Mouse (Mus musculus) urinary bladder, postnatal 0 days (tissue): ENCODE results near the gene Olfr1414. TPM values are rescaled to one million over a fixed set of nuclear protein-coding genes. Genes with fewer than 3 reads are reported as not detected.

Experiments used
- microRNA-seq: library from miRNA; unstranded; fragments of <30 nt; microRNA quantifications from one replicate; pipeline ENCODE4, GENCODE M21; 2016
- polyA plus RNA-seq: library from polyadenylated mRNA; unstranded; fragments of >200 nt; fragmentation: Nextera tagmentation; extraction: Ambion mirVana; gene quantifications from 2 replicates; pipeline ENCODE4 v1.2.1, GENCODE M21; 2015

The Olfr1414 gene
- not detected in 2 replicates for polyA plus RNA-seq

DNA sequence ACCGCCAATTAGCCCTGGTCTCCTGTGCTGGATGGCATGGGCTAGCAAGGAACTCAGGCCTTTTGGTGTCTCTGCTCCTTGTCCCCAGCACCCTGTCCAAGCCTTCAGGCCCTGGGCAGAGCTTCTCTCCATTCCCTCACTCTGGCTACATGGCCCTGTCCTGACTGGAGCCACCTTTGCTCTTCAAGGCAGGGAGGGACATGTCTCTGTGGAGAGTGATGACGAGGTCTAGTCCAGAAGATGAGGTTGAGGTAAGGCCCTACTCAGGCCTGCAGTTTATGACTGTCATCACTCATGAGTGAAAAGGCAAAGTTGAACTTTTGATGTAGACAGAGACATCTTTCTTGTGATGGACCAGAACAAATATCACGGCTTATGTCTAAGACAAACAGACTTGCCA, at the start of gene Olfr1414:
Gene Olfr1414, minus strand, starts transcription at position 101 of the 400 bp plus-strand sequence.

DNA sequence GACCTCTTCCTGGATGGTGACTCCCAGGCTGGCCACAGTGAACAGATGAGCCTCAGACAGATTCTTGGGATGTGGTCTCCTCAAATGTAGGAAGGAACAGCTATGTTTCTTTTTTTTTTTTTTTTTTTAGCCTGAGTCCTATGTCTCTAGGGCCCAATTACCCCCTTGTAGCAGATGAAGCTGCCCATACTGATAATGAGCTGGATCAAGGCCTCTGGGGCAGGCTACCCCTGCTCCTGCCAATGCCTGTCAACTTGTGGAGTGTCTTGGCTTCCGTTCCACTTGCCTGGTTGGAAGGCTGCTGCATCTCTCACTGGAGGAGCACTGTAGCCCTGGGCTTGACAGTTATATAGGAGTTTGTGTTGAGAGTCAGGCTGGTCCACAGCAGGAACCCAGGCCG, 22.5 kb downstream of the Olfr1414 start, which contains the start of gene Olfr1415:
Gene Olfr1415, minus strand, starts transcription at position 101 of the 400 bp plus-strand sequence.

DNA sequence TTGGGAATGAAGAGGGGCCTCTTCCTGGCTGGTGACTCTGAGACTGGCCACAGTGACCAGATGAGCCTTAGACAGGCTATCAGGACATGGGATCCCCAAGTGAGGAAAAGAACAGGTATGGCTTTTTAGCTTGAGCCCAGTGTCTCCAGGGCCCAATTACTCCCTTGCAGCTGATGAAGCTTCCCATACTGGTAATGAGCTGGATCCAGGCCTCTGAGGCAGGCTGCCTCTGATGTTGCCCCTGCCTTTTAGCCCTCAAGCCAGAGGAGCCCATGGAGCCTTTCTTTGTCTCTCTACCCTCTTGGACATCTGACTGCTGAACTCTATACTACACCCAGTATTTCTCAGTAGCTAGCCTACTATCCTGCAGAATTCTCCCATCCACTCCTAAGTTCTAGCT, 33.4 kb downstream of the Olfr1414 start, which contains the start of gene Olfr1416:
Gene Olfr1416, minus strand, starts transcription at position 101 of the 400 bp plus-strand sequence.

DNA sequence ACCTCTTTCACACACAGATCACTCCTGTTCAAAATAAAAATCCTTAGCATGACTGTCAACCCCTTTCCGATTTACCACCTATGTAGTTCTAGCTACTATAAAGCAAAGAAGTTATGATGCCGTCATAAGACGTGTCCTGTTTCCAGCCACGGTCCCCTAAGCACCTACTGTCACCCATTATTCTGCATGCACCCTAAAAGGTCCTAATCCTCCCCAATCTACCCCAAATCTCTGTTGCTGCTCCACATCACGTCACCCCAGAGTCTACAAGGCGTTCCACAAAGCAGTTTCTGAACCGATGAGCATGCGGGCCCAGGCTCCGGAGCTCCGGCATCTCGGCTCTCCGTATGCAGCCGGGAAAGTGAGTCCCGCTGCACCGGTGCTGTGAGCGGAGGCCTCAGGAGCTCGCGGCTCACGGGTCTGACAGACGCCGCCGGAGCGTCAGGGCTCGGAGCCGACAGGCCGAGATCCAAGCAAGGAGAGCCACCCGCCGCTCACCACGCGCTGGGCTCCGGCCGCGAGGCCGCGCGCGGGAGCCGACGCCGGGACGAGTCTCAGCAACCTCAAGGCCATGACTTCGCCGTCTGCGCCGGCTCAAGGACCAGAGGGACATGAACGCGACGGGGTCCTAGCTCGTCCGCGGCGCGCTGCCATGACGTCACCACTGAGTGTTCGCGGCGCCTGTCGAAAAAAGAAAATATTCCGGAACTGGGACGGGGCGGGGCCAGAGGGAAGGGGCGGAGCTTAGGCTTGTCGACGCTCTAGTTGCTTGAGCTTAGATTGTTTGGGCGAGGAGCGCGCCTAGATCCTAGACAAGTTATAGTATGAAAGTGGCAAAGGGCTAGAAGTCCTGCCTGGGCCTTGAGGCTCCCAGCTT, 45.1 kb downstream of the Olfr1414 start, which contains the start of gene Ndufa10:
Gene Ndufa10, minus strand, starts transcription at position 696 of the 877 bp plus-strand sequence.

Small RNAs within 50 kb of the gene (microRNA-seq; reads per million reads assigned to microRNA genes)
- gene Mir6900: 1.5 reads per million

Other genes starting within 250 kb of the Olfr1414 start
- gene Ndufa10, start 44.8 kb downstream of the Olfr1414 start, polyA plus RNA-seq: 190 and 197 TPM in 2 replicates
- gene Olfr1416, start 33.5 kb downstream of the Olfr1414 start, polyA plus RNA-seq: not detected in 2 replicates
- not detected in 2 replicates for gene Olfr1415, start 22.6 kb downstream of the Olfr1414 start, polyA plus RNA-seq
- not detected in 2 replicates for gene Olfr1413, start 52.7 kb upstream of the Olfr1414 start, polyA plus RNA-seq
- gene Olfr1412, start 67.1 kb upstream of the Olfr1414 start, polyA plus RNA-seq: not detected in 2 replicates
- gene Olfr1411, start 75.8 kb upstream of the Olfr1414 start, polyA plus RNA-seq: not detected in 2 replicates
- gene Olfr1410, start 87.1 kb upstream of the Olfr1414 start, polyA plus RNA-seq: not detected in 2 replicates
- gene Olfr12, start 99.1 kb upstream of the Olfr1414 start, polyA plus RNA-seq: not detected in 2 replicates
- 387 and 417 TPM in 2 replicates for gene Cops9, start 123.3 kb upstream of the Olfr1414 start, polyA plus RNA-seq
- gene Otos, start 130.2 kb upstream of the Olfr1414 start, polyA plus RNA-seq: not detected in 2 replicates